Mouse (Mus musculus) CH12.LX (cell line): ENCODE data around the gene Rnf151.
"Not testable (repeated sequence)": the region's sequence is repeated elsewhere in the genome, so short reads cannot be mapped to it uniquely, and the experiment has no call there.

Experiments used
- BHLHE40 ChIP-seq: IDR thresholded peaks from 2 replicates; pipeline ENCODE4 v1.6.1; 2011; ENCODE audit warnings: mild to moderate bottlenecking, low read depth, low read length, improper control_type of control experiment
- CTCF ChIP-seq, 2 experiments: IDR thresholded peaks in 1 of 2; conservative IDR thresholded peaks in 1 of 2; 2 replicates each; pipeline ENCODE4 v1.5.1; 2011 to 2012; ENCODE audit warnings: low read depth in 2 of 2, low read length in 2 of 2, improper control_type of control experiment in 1 of 2, inconsistent platforms in 1 of 2, mild to moderate bottlenecking in 1 of 2, moderate library complexity in 1 of 2
- PAX5 ChIP-seq: IDR thresholded peaks from 2 replicates; pipeline ENCODE4 v1.6.1; 2012; ENCODE audit warnings: low read length, inconsistent platforms, mixed read lengths
- POLR2A ChIP-seq: IDR thresholded peaks from 2 replicates; pipeline ENCODE4 v1.6.1; 2011; ENCODE audit warnings: low read depth, mild to moderate bottlenecking, improper control_type of control experiment, low read length
- POLR2AphosphoS2 ChIP-seq: IDR thresholded peaks from 2 replicates; pipeline ENCODE4 v1.6.1; 2011; ENCODE audit warnings: low read depth, low read length, improper control_type of control experiment
- RCOR1 ChIP-seq: conservative IDR thresholded peaks from 2 replicates; pipeline ENCODE4 v1.6.1; 2012; ENCODE audit warnings: low read depth, mild to moderate bottlenecking, inconsistent platforms, low read length, improper control_type of control experiment
- SIN3A ChIP-seq: IDR thresholded peaks from 2 replicates; pipeline ENCODE4 v1.6.1; 2012; ENCODE audit warnings: low read length, improper control_type of control experiment, inconsistent platforms
- TCF12 ChIP-seq: IDR thresholded peaks from 2 replicates; pipeline ENCODE4 v1.6.1; 2014; ENCODE audit warnings: low read depth, mild to moderate bottlenecking, inconsistent platforms, low read length, improper control_type of control experiment
- USF1 ChIP-seq: IDR thresholded peaks from 2 replicates; pipeline ENCODE4 v1.6.1; 2014; ENCODE audit warnings: low read depth, mild to moderate bottlenecking, inconsistent platforms, low read length, improper control_type of control experiment
- ZNF384 ChIP-seq: IDR thresholded peaks from 2 replicates; pipeline ENCODE4 v1.6.1; 2012; ENCODE audit warnings: low read depth, low read length, improper control_type of control experiment, inconsistent platforms

DNA sequence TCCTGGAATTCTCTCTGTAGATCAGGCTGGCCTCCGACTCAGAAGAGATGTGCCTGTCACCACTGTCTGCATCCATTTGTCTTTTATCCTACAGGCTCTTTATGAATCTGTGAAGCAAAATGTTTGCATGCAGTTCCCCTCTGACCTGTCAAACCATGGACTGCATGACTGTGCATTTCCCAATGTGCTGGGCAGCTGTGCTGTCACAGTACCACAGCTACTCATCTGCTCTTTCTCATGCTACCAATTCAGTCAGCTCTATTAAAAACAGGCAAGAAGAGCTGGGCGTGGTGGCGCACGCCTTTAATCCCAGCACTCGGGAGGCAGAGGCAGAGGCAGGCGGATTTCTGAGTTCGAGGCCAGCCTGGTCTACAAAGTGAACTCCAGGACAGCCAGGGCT is 50.9 kb downstream of the Rnf151 start:
- not testable (repeated sequence) for TF ChIP-seq POLR2A; PAX5; RCOR1; CTCF (conservative IDR thresholded peaks at IDR 0.05 in 1 of 2, IDR thresholded peaks at IDR 0.05 in 1 of 2; ENCODE audit: low read depth in 2 of 2, low read length in 2 of 2); USF1; SIN3A; TCF12; ZNF384; BHLHE40; POLR2AphosphoS2
